Mouse (Mus musculus): ENCODE data around the gene Ndfip2.

GRCm38 (mm10) chr14:105219525-105220376 lies 38.6 kb upstream of the Ndfip2 start:
- TF ChIP-seq CTCF (IDR thresholded peaks at IDR 0.05; ENCODE audit: insufficient read depth, low read length), result no peak
- no peak for TF ChIP-seq POLR2A (IDR thresholded peaks at IDR 0.05; ENCODE audit: borderline replicate concordance, extremely low read depth, low read depth, low read length)

All from lung, adult 2 months (tissue).